Mouse (Mus musculus) mesoderm, embryonic 11.5 days (tissue): Measurements from ENCODE around the gene Gata1.
"Not testable (repeated sequence)": the region's sequence is repeated elsewhere in the genome, so short reads cannot be mapped to it uniquely, and the experiment has no call there.

ENCODE experiments used
- DNase-seq: peaks from one replicate; pipeline ENCODE4 v3.0.0-alpha.2; 2012; ENCODE audit warnings: low read depth, low spot score

Gata1 gene

DNA sequence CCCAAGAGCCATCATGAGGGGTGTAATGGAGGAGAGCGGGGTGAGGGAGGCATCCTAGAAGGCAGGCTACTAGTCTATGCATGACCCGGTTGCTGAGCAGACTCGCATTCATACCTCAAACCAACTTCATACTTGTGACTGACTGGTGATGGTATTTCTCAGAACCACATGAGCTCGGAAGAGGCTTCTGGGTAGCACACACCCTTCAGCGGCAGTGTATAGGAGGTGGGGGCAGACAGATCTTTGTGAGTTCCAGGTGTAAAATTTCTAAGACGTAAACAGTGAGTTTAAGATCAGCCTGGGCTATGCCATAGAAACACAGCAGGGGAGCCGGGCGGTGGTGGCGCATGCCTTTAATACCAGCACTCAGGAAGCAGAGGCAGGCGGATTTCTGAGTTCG lies at the start of gene Gata1:
Gene Gata1 (minus strand): TSS at position 180 of the 400 bp plus-strand sequence.
- DNase-seq, result no peak

DNA sequence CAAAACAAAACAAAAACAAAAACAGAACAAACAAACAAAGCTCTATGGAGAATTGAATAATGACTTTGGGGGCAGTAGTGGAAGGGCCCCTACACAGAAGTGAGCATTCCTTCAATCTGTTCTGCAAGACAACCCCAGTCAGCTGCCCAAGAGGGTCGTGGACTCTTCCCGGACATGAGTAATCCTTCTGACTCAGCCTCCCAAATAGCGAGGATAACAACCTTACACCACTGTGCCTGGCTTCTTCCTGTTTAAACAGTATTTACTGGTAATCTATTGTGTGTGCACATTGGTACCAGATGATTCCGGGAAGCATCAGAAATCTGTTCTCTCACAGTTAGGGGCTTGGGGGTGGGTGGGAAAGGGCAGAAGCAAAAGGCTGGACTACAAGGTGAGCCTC lies 48.9 kb upstream of the Gata1 start:
- no peak for DNase-seq

DNA sequence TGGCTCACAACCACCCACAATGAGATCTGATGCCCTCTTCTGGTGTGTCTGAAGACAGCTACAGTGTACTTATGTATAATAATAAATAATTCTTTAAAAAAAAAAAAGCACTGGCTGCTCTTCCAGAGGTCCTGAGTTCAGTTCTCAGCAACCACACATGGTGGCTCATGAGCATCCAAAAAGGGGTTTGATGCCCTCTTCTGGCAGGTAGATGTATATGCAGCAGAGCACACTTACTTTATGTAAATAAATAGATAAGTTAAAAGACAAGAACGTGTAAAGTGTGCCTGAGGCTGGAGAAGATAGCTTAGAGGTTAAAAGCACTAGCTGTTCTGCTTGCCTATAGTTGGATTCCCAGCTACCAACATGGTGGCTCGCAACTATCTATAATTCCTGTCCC lies 46.9 kb upstream of the Gata1 start:
- DNase-seq, result no peak

DNA sequence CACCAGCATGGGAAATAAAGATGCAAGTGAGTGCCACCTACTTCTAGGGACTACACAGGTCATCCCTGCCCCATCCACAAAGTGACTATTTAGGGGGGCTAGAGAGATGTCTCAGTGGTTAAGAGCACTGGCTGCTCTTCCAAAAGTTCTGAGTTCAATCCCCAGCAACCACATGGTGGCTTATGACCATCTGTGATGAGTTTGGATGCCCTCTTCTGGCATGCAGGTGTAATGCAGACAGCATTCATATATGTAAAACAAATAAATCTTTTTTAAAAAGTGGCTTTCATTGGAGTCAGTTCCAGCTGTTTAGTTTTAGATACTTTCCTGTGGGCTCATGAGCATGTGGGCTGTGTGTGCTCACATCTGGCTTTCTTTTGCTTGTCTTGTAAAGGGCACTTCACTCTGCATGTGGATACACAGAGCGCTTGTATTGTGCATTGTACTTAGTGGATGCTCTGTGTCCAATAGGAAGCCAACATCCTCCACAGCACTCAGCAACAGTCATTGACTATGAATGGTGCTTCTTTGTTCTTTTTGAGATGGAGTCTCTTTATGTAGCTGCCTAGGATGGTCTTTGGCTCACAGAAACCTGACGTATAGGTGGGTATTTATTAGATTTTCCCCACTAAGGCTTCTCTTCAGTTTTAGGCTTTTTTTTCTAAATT lies 42.4 kb upstream of the Gata1 start:
- peak; percentile 12 for DNase-seq

GRCm38 (mm10) chrX:8018286-8018685 lies 40.4 kb upstream of the Gata1 start, which contains the start of gene Glod5:
Gene Glod5, minus strand, starts transcription at chrX:8018492.
- no peak for DNase-seq

DNA sequence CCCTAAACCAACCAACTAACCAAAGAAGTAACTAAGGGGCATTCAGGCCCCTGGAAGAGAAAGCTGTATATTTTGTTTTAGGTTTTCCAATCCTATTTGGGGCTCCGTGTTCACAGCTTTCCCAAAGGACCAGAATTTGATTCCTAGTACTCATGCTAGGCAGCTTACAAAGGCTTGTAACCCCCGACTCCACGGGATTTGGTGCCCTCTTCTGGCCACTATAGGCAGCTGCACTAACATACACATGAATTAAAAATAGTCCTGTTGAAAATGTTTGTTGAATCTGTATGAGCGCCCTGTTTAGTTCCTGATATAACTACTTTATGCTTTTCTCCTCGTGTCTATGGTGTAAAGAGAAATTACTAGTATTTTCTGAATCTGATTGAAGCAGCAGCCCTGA lies 39.3 kb upstream of the Gata1 start:
- DNase-seq, result peak; percentile 61

- DNase-seq, result not testable (repeated sequence)
These were observed 37.8 kb upstream of the Gata1 start for GRCm38 (mm10) chrX:8015675-8016074.

DNA sequence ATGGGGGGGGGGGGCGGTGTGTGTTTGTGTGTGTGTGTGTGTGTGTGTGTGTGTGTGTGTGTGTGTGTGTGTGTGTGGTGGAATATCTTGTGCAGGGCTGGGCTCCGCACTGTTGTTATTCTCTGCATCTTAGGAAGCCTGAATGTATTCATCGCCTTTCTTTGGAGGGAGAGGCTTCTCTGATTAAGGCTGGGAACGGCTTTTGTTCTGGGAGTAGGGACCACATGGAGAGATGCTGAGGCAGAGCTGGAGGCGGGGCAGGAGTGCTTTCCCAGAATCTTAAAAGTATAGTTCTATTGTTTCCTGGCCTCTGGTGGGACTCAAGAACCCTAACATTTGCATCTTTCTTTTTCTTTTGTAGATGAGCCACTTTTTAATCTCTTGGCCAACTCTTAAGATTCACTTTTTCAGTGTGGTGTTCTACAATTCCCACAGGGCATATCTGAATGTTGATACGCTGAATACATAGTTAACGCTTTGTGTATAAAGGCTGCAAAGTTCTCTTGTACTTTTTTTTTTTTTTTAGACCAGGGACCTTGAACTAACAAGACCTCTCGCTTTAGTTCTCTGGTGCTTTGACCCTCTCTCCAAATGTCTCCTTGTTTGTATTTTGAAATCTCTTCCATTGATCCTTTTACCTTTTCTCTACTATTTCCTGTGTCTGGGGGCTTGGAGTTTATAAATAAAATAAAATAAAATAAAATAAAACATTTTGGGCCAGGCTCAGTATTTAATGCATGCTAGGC lies 35.9 kb upstream of the Gata1 start:
- no peak for DNase-seq

GRCm38 (mm10) chrX:8013157-8013556 lies 35.3 kb upstream of the Gata1 start:
- DNase-seq, result no peak

DNA sequence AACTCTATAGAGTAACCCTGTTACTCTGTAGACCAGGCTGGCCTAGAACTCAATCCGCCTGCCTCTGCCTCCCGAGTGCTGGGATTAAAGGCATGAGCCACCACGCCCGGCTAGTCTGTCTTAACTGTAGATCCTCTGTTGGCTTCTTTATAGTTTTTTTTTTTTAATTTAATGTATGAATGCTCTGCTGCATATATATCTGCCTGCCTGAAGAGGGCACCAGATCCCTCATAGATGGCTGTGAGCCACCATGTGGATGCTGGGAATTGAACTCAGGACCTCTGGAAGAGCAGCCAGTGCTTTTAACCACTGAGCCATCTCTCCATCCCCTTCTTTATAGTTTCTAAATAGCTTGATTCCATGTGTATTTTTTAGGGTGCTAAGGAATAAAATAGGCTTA lies 31.5 kb upstream of the Gata1 start:
- not testable (repeated sequence) for DNase-seq

DNA sequence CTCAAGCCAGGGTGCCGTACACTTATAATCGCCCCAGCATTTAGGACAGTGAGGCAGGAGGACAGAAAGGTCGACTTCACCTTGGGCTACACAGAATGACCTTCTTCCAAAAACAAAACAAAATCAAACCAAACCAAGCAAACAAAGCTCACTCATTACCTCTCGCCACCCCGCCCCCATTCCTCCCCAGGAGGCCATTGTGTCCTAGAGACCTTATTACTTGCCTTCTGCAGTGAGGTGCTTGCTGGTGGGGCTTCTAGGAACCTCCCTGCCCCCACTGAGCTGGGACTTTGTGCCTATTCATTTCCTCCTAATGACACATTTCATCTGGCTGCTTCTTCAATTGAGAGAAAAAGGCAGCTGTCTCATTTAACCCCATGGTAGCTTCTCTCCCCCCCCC lies 30.7 kb upstream of the Gata1 start:
- DNase-seq, result no peak

- DNase-seq, result no peak
These were observed 25.1 kb upstream of the Gata1 start for GRCm38 (mm10) chrX:8002971-8003370.

DNA sequence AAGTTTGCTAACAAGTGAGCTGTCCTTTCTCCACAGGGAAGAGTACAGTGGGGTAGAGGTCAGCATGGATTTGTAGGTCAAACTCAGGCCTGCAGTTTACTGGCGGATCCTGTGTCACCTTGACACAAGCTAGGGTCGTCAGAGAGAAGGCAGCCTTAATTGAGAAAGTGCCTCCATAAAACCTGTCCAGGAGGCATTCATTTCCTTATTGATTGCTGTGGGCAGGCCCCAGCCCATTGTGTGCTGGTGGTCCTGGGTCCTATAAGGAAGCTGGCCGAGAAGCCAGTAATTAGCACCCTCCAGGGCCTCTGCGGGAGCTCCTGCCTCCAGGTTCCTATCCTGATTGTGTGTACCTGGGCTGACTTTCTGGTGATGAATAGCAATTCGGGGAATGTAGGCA lies 24.1 kb upstream of the Gata1 start:
- DNase-seq, result no peak

DNA sequence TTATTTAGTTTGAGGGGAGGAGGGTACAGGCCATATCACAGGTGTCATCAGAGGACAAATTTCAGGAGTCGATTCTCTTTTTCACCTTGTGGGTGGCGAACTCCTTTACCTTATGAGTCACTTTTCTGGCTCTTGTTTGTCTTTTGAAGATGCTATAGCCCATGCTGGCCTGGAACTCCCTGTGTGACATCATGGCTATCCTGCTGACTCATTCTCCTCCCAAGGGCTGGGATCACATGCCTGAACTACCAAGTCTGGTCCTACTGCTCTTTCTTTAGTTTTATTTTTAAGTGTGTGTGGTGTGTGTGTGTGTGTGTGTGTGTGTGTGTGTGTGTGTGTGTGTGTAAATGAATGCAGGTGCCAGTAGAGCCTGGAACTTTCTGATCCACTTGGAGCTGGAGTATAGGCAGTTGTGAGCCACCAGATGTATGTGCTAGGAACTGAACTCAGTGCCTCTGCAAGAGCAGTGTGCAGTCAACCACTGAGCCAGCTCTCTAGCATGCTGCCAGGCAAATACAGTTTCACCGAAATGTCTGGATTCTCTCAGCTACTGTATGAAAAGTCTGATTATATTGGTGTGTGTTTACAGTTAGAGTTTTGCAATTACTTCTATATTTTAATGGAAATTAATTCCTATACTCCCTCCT lies 22.8 kb upstream of the Gata1 start:
- DNase-seq, result no peak

- no peak for DNase-seq
These were observed 15.3 kb upstream of the Gata1 start for GRCm38 (mm10) chrX:7993068-7993735.

DNA sequence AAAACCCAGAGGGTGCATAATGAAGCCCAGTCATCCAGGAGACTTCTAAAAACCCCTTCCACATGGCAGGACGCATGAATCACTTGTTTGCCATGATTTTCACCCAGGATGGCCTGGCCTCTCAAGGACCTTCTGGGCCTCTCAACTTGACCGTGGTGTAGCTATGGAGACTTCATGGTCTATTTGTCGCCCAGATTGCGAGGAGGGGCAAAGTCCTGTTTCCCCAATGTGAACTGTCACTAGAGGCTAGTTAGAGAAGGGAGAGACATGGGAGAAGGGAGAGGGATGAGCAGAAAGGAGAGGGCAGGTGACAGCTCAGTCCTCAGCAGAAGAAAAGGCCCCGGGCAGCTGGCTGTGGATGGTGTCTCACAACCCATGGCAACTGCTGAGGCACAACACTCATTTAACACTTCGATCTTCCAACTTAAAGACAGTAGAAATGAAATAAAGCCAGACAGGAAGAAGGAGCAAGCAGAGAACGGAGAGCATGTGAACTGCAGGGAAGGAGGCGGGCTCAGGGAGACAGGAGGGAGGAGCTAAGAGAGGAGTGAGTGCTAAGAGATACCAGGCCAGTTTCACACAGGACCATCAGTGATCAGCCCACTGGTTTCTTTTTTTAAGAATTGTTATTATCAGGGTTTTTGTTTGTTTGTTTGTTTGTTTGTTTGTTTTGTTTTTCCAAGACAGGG lies 14.7 kb upstream of the Gata1 start:
- DNase-seq, result no peak

GRCm38 (mm10) chrX:7981368-7981767 lies 3.5 kb upstream of the Gata1 start:
- DNase-seq, result no peak

- no peak for DNase-seq
These were observed 6.6 kb downstream of the Gata1 start for GRCm38 (mm10) chrX:7971292-7971691.

- DNase-seq, result no peak
These were observed 9.0 kb downstream of the Gata1 start for GRCm38 (mm10) chrX:7968899-7969298.

DNA sequence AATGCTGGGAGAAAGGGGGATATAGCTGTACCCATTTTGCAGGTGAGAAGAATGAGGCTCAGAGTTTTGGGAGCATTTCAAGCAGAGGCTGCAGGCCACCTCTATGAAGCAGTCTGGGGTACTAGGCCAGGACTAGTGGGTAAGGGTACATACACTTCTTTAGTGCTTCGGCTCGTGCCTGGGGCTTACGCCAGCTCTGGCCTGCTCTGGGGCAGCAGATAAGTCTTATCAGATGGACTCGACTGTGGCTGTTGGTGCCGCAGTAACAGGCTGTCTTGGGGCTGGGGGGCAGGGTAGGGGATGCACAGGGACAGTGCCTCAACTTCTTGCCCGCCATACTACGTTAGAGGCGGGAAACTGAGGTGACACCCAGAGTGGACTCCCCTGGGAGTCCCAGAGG lies 9.6 kb downstream of the Gata1 start:
- no peak for DNase-seq

GRCm38 (mm10) chrX:7967596-7968201 lies 10.2 kb downstream of the Gata1 start:
- DNase-seq, result no peak
